In the genomic region with DNA sequence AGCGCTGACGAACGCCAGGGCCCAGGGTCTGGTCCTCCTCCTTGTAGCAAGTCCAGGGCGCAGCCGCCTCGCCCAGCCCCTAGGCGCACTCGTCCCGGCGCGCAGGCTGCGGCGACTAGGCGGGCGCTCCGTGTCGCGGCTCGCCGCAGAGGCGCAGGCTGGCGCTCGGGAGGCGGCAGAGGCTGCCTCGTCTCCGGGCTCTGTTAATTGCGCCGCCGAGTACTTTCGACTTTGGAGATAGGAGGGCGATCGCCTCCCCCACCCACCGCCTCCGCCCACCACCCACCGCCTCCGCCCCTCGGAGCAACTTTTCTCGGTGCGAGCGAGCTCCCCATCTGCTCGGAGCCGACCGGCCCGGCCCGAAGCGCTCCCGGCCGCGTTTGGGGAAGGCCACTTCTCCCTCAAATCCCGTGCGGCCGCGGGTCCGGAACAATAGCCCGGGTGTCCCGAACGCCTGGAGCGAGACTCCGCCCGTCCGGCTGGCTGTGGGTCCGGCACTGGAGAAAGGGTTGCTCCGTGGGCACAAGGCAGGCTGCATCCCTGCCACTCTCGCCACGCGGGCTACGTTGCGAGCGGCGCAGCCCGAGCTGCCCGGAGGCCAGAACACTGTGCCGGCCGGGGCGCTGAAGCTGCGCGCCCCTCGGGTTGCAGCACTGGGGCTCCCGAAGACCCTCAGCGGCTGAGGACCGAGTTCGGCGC, we compare ENCODE assay signal across 8 mouse cellular contexts. TPM values are rescaled to one million over a fixed set of nuclear protein-coding genes. Genes with fewer than 3 reads are reported as not detected.
A peak's percentile ranks its signal among the peaks of the same experiment; 100 is the strongest.
DNase-seq lines count a peak whose midpoint lies in the region; ATAC-seq lines count a peak whose summit lies in the region.

No protein-coding gene starts in this region.

- peak overlapping the region; percentile 73; the same call in 1 of the 2 replicates for H3K27ac ChIP-seq in kidney, embryonic 14.5 days (ENCODE audit: low read depth, low read length)
- H3K27ac ChIP-seq in lung, embryonic 15.5 days = peak overlapping the region; percentile 90

- H3K27me3 ChIP-seq in kidney, embryonic 14.5 days (ENCODE audit: control insufficient read depth, insufficient read depth, low read length) = peaks cover 52% of the 10 kb centered on the region
- peaks cover 65% of the 10 kb centered on the region for H3K27me3 ChIP-seq in lung, embryonic 15.5 days

- DNase-seq in A20 (ENCODE audit: low read depth, low spot score) (peak; percentile 75), NIH3T3 (ENCODE audit: low read depth) (peak; percentile 82)
- peak; percentile 75 for DNase-seq in embryo, embryonic 10.5 days (ENCODE audit: low spot score)
- DNase-seq in heart, adult 9 months (ENCODE audit: low spot score in 2 of 2) = peak; percentile 32 to 40
- peak; percentile 70 for DNase-seq in retina, postnatal 1 day
- DNase-seq in T-cell, adult 2 months (ENCODE audit: low spot score) = no peak

- peak overlapping the region; percentile 70 for H3K4me3 ChIP-seq in kidney, embryonic 14.5 days (ENCODE audit: low read length)
- H3K4me3 ChIP-seq in lung, embryonic 15.5 days = peak overlapping the region; percentile 84

- 0% methylated on average over 70 of the region's 83 CpGs for WGBS in kidney, embryonic 14.5 days
- WGBS in lung, embryonic 15.5 days = under 1% methylated on average over 82 of the region's 83 CpGs

- peaks cover 13% of the 10 kb centered on the region; the same call in 1 of the 2 replicates for H3K4me1 ChIP-seq in kidney, embryonic 14.5 days (ENCODE audit: control insufficient read depth, insufficient read depth, low read length)
- H3K4me1 ChIP-seq in lung, embryonic 15.5 days = peaks cover 41% of the 10 kb centered on the region

- ATAC-seq in kidney, embryonic 14.5 days (ENCODE audit: low FRiP score, low TSS enrichment) = peak; percentile 59
- ATAC-seq in lung, embryonic 15.5 days (ENCODE audit: borderline replicate concordance, extremely low read depth, low FRiP score, low TSS enrichment) = peak; percentile 56

- no peaks in the 10 kb centered on the region for H3K36me3 ChIP-seq in kidney, embryonic 14.5 days (ENCODE audit: control insufficient read depth, insufficient read depth, low read length)
- H3K36me3 ChIP-seq in lung, embryonic 15.5 days = no peaks in the 10 kb centered on the region

- H3K4me2 ChIP-seq in kidney, embryonic 14.5 days (replicated peaks; ENCODE audit: low read depth, low read length) = peak overlapping the region; percentile 87
- peak overlapping the region; percentile 92 for H3K4me2 ChIP-seq in lung, embryonic 15.5 days

- H3K9me3 ChIP-seq in kidney, embryonic 14.5 days (ENCODE audit: control insufficient read depth, low read length) = no peaks in the 10 kb centered on the region
- no peaks in the 10 kb centered on the region for H3K9me3 ChIP-seq in lung, embryonic 15.5 days

- H3K9ac ChIP-seq in kidney, embryonic 14.5 days (ENCODE audit: low read depth, low read length) = peak overlapping the region; percentile 62
- peak overlapping the region; percentile 77 for H3K9ac ChIP-seq in lung, embryonic 15.5 days

RNA-seq across cellular contexts. Expression of a gene that starts 6.0 kb away (rescaled TPM):
- 1.1 and 2.0 TPM in 2 replicates for polyA plus RNA-seq in kidney, embryonic 14.5 days (2014; fragmentation: Nextera tagmentation; extraction: Ambion mirVana)
- polyA plus RNA-seq in lung, embryonic 15.5 days (2015; fragmentation: Nextera tagmentation; extraction: Ambion mirVana) = 0.29 and 0.53 TPM in 2 replicates
